Mouse (Mus musculus) skeletal muscle tissue, postnatal 0 days (tissue): ENCODE results near the gene Cd200r1. TPM values are rescaled to one million over a fixed set of nuclear protein-coding genes. Genes with fewer than 3 reads are reported as not detected.

Experiments
- polyA plus RNA-seq: library from polyadenylated mRNA; unstranded; fragments of >200 nt; fragmentation: Nextera tagmentation; extraction: Ambion mirVana; gene quantifications from 2 replicates; pipeline ENCODE4 v1.2.1, GENCODE M21; 2015

Gene Cd200r1
- 2.9 and 3.3 TPM in 2 replicates for polyA plus RNA-seq

DNA sequence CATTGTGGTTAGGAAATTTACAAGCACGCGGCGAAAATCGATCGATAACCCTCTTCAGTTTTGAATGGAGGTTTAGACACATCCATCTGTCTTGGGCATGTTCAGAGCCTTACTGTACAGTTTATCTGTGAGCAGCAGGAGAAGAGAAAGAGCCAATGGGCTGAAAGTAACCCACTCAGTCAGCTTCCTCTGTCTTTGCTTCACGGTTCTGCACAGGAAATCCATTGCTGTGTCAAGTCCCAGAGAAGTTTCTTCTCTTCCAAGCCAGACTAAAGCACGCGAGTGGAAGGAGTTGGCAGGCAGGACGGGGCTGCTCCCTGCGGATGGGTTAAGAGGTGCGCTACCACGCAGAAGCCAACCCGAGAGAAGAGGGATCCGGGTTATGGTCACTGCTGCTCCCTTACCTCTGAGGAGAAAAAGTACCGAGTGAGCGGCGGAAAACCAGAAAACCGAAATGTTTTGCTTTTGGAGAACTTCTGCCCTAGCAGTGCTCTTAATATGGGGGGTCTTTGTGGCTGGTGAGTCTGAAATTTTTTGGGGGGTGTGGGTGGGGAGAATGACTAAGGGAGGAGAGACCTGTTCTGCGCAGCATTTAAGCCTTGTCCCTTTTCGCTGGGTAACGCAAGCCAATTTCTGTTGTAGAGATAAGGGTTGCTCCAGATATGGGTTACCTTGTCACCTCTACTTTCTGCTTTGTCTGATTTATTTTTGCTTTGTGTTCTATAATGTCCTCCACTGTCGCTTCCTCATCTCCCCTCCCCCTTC, at the start of gene Cd200r1:
Gene Cd200r1, plus strand, starts transcription at position 182 of the 765 bp plus-strand sequence.

DNA sequence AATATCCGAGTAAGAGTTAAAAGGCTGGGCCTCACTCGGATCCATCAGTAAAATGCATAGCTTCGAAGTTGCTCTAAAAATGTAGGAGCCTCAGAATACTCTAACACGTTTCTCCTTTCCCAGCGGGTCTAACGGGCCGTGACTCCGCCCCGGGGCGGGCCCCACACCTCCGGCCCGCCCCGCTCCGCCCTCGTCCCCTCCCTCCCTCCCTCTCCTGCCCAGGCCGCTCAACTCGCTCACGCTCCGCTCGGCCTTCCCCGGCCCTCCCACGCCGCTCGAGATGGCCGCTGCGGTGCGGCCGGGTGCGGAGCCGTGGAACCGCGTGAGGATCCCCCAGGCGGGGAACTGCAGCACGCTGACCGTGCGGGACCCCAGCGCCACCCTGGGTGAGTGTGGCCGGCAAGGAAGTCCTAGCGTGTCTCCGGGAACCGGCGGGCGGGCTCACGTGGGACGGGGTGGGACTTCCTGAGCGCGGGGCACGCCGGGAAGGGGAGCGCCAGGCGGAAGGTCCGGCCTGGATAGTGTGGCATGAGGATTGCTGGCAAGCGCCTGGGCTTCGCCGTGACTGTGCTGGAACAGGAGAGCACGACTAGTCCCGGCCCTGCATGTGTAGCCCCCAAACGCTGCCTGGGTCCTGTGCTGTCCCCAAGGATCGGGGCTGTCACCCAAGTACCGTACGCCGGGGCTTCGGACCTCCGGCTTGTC, 41.3 kb upstream of the Cd200r1 start, which contains the start of gene Nepro:
Gene Nepro, plus strand, starts transcription at position 219 of the 705 bp plus-strand sequence.

DNA sequence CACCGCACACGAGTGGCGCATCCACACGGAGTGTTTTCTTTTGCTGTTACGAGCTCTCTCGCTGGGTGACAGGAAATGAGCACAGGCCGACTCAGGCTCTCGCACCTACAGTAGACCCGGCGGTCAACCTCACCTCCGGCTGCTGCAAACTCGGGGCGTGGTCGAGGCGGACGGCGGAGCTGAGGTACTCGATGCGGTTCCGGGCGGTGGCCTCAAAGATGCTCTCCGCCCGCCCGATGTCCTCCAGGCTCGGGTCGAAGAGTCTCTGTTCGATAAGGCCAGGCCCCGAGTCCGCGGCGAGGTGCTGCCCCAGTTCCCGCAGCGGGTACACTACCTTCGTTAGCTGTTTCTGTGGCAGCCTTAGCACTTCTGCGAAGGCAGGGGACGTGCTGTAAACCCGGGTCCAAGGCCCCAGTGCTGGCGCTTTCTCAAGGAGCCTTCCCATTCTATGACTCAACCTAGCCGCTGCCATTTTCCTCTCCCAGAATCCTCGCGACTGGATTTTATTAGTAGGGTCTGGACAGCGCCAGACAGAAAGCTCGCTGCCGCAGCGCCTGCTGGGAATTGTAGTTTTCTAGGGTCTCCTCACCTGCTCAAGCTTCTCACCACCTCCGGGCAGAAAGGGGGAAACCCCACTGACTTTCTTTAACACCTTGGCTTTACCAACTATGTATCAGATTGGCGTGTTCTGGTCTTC, 19.5 kb upstream of the Cd200r1 start, which contains the start of gene Gtpbp8:
Gene Gtpbp8, minus strand, starts transcription at position 498 of the 697 bp plus-strand sequence.

DNA sequence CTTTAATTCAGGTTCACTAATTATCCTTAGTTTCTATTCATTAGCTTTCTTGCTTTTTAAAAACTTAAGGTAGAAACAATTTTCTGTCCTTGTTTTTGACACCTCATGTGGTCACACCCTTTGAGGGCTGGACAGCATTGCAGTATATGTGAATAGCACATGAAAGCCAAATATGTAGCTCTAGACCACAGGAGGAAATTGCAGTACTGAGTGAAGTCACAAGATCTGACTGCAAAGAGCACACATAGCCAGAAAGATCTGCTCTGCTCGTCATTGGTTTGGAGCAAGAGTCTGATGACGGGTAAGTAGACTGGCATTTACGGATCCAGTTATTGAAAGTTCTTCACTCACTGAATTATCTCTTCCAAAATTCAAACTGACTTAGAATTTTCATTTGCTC, 46.0 kb downstream of the Cd200r1 start, which contains the start of gene Cd200r4:
Gene Cd200r4, plus strand, starts transcription at position 190 of the 400 bp plus-strand sequence.

Other genes with a start within 250 kb of the Cd200r1 start
- gene Boc, start 206.8 kb upstream of the Cd200r1 start, polyA plus RNA-seq, result 7.5 and 8.0 TPM in 2 replicates
- 2.5 and 2.6 TPM in 2 replicates for gene Nepro, start 41.4 kb upstream of the Cd200r1 start, polyA plus RNA-seq
- gene Gtpbp8, start 19.4 kb upstream of the Cd200r1 start, polyA plus RNA-seq, result 25.0 and 27.6 TPM in 2 replicates
- 1.8 and 2.0 TPM in 2 replicates for gene Cd200r4, start 46.0 kb downstream of the Cd200r1 start, polyA plus RNA-seq
- gene Cd200r2, start 101.4 kb downstream of the Cd200r1 start, polyA plus RNA-seq, result not detected in 2 replicates
- 5.6 and 9.5 TPM in 2 replicates for gene Cd200r3, start 177.9 kb downstream of the Cd200r1 start, polyA plus RNA-seq